Mouse (Mus musculus): ENCODE data around the gene Lrrc8b. TPM values are rescaled to one million over a fixed set of nuclear protein-coding genes. Genes with fewer than 3 reads are reported as not detected.
A peak's percentile ranks its signal among the peaks of the same experiment; 100 is the strongest.

Lrrc8b gene
- polyA plus RNA-seq, 1 experiment: 19.2 TPM

DNA sequence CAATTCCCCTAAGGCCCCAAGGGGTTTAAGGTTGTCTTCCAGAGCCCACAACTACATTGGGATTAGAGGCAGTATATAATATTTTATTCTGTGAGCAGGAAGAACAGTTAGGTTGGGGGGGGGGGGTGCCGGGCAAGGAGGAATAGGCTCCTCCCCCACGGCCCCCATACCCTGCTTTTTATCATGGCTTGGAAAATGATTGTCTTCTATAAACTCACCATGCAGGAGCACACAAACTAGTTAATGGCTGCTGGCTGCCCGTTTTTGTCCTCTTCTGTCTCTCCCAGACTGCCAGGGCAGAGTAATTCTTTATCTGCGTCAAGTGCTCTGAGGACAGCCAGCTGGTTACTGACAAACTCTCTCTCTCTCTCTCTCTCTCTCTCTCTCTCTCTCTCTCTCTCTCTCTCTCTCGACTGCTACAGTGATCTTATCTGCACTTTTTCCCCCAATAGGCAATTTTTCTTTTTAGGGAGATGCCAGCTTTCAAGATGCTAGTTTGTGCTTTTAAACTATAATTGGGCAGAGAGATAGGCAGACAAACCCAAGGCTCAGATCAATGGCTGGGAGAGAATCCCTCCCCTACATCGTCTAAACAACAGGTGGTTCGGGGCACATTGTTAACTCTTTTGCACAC lies 102.5 kb downstream of the Lrrc8b start:
- peak overlapping the region; percentile 93 for H3K27ac ChIP-seq (ENCODE audit: control insufficient read depth, insufficient read depth, low read length)
- WGBS: 4% methylated on average over 7 of the region's 7 CpGs
- DNase-seq: peak; percentile 18
- H3K4me1 ChIP-seq (replicated peaks; ENCODE audit: control insufficient read depth, insufficient read depth, low read length): peaks cover 15% of the 10 kb centered on the region
- H3K4me3 ChIP-seq (ENCODE audit: control insufficient read depth, insufficient read depth, low read length): peak overlapping the region; percentile 97
- no peaks in the 10 kb centered on the region for H3K27me3 ChIP-seq (ENCODE audit: control insufficient read depth, insufficient read depth, low read length)
- no peaks in the 10 kb centered on the region for H3K36me3 ChIP-seq (ENCODE audit: control insufficient read depth, insufficient read depth, low read length)
- TF ChIP-seq CTCF (IDR thresholded peaks at IDR 0.05; ENCODE audit: borderline replicate concordance, control insufficient read depth, extremely low read depth, insufficient read depth, low read length, poor library complexity): no peak
- TF ChIP-seq POLR2A (IDR thresholded peaks at IDR 0.05; ENCODE audit: control insufficient read depth, extremely low read depth, insufficient read depth, low read length, poor library complexity): no peak

DNA sequence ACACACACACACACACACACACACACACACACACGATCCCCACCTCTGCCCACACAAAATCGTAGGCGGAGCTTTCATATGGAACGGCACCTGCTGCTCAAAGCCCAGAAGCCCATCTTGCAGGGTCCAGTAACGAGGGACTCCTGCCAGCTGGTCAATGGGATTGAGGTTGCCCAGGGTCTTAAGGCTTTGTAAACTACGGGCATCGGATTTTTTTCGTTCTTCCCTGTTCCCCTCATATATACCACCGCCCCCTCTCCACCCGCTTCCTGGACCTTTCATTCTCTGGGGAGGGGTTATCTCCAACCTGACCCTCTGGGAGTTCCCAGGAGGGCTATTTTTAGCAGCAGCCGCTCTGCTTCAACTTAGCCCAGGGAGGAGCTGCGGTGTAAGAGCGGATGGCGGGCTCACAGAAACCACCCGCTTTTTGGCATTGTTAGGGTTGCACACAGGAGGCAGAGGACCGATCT lies 103.1 kb downstream of the Lrrc8b start:
- no peaks in the 10 kb centered on the region; the same call in 1 of the 2 replicates for H3K36me3 ChIP-seq (ENCODE audit: control insufficient read depth, insufficient read depth, low read length)
- peak overlapping the region; percentile 93 for H3K27ac ChIP-seq (ENCODE audit: control insufficient read depth, insufficient read depth, low read length)
- TF ChIP-seq POLR2A (IDR thresholded peaks at IDR 0.05; ENCODE audit: control insufficient read depth, extremely low read depth, insufficient read depth, low read length, poor library complexity) (no peak), CTCF (IDR thresholded peaks at IDR 0.05; ENCODE audit: borderline replicate concordance, control insufficient read depth, extremely low read depth, insufficient read depth, low read length, poor library complexity) (no peak)
- WGBS: under 1% methylated on average over 16 of the region's 16 CpGs
- peak overlapping the region; percentile 97 for H3K4me3 ChIP-seq (ENCODE audit: control insufficient read depth, insufficient read depth, low read length)
- peaks cover 17% of the 10 kb centered on the region for H3K4me1 ChIP-seq (replicated peaks; ENCODE audit: control insufficient read depth, insufficient read depth, low read length)
- peak; percentile 64 for DNase-seq
- H3K27me3 ChIP-seq (ENCODE audit: control insufficient read depth, insufficient read depth, low read length): no peaks in the 10 kb centered on the region

DNA sequence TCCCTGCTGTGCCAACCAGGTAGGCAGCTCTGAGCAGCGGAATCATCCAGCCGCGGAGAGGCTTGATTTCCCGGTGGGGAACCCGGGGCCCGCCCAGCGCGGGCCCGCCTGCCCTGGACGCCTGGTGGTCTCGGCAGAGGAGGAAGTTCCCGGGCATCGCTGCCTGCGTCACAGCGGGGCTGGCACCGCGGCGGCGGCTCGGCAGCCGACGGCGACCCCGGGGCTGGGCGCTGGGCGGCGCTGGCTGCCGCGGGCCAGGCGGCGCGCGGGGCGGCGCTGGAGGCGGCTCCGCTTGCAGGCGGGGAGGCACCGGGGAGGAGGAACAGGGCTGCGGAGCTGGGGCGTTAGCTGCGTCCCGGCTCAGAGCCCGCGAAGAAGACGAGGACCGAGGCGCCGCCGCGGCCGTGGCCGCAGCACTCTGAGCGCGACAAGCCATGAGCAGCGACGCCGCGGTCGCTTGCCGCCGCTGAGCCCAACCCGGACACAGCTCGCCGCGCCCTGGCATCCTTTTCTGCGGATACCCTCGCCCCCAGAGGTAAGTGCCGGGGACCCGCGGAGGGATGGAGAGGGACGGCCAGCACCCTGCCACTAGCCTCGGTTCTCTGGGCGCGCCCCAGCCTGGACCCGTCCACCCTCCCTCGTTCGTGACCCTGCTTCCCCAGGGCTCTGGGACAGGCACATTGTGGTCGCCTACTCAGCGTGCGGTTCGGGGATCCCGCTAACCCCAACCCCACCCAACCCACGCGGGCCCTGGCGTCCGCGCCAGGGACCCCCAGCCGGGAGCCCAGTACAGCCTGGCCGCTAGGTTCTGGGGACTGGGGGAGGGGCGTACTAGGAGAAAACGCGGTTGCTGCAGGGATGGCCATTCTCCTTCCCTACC lies 103.8 kb downstream of the Lrrc8b start, which contains the start of gene Lrrc8c:
TSS of gene Lrrc8c (plus strand) at position 293 of the 880 bp plus-strand sequence.
- under 1% methylated on average over 89 of the region's 93 CpGs for WGBS

DNA sequence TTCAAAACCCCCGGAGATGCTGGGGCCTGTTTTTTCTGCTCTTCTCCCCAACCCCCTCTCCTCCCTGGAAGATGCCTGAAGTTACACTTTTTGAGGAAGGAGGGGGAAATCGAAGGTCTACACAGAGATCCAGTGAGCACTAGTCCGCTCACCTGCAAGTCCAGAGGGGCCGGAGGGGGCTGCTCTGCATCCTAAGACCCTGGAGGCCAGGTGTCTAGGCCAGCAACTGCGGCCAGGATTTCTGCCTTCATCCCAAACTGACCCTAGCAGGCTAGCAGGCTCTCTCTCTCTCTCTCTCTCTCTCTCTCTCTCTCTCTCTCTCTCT lies 104.4 kb downstream of the Lrrc8b start:
- peak overlapping the region; percentile 57 for H3K27ac ChIP-seq (ENCODE audit: control insufficient read depth, insufficient read depth, low read length)
- TF ChIP-seq POLR2A (IDR thresholded peaks at IDR 0.05; ENCODE audit: control insufficient read depth, extremely low read depth, insufficient read depth, low read length, poor library complexity) (no peak), CTCF (IDR thresholded peaks at IDR 0.05; ENCODE audit: borderline replicate concordance, control insufficient read depth, extremely low read depth, insufficient read depth, low read length, poor library complexity) (no peak)
- DNase-seq: no peak
- H3K4me3 ChIP-seq (ENCODE audit: control insufficient read depth, insufficient read depth, low read length): peak overlapping the region; percentile 97
- WGBS: 2% methylated on average over 5 of the region's 5 CpGs
- peaks cover 17% of the 10 kb centered on the region for H3K4me1 ChIP-seq (replicated peaks; ENCODE audit: control insufficient read depth, insufficient read depth, low read length)
- peaks cover 6% of the 10 kb centered on the region for H3K36me3 ChIP-seq (ENCODE audit: control insufficient read depth, insufficient read depth, low read length)
- H3K27me3 ChIP-seq (ENCODE audit: control insufficient read depth, insufficient read depth, low read length): no peaks in the 10 kb centered on the region

More for the DNA sequence above, 103.8 kb downstream of the Lrrc8b start, which contains the start of gene Lrrc8c:
- no peaks in the 10 kb centered on the region for H3K27me3 ChIP-seq (ENCODE audit: control insufficient read depth, insufficient read depth, low read length)
- H3K4me1 ChIP-seq (replicated peaks; ENCODE audit: control insufficient read depth, insufficient read depth, low read length): peaks cover 17% of the 10 kb centered on the region
- DNase-seq: peak; percentile 91
- peak within 1 kb of the TSS; percentile 93 for H3K27ac ChIP-seq (ENCODE audit: control insufficient read depth, insufficient read depth, low read length)
- no peaks in the 10 kb centered on the region; the same call in 1 of the 2 replicates for H3K36me3 ChIP-seq (ENCODE audit: control insufficient read depth, insufficient read depth, low read length)
- peak within 1 kb of the TSS; percentile 97 for H3K4me3 ChIP-seq (ENCODE audit: control insufficient read depth, insufficient read depth, low read length)
- TF ChIP-seq POLR2A (IDR thresholded peaks at IDR 0.05; ENCODE audit: control insufficient read depth, extremely low read depth, insufficient read depth, low read length, poor library complexity) (peak; percentile 75), CTCF (IDR thresholded peaks at IDR 0.05; ENCODE audit: borderline replicate concordance, control insufficient read depth, extremely low read depth, insufficient read depth, low read length, poor library complexity) (peak; percentile 71)

DNA sequence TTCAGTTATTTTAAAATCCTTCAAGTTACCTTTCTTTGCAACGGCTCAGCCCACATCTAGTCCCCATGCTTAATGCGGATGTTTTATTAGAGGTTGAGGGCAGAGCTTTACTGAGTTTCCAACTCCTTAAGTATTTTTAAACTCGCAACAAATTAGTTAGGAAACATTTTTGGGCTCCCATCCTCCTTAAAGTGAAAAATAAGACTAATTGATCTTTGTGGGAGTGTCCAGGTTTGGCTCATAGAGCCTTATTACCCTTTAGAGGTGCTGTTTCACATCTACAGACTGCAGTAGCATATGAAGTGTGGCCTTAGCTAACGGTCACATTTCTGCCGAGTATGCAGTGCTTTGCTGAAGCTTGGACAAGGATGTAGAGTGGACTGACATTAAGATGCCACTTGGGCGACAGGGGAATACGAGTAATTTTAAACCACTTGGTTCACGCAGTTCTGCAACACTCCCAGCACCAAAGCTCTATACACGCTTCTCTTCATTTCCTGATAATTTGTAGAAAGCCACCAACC lies 104.9 kb downstream of the Lrrc8b start:
- no peak overlapping the region; the same call in 1 of the 2 replicates for H3K27ac ChIP-seq (ENCODE audit: control insufficient read depth, insufficient read depth, low read length)
- WGBS: 11% methylated on average over 9 of the region's 9 CpGs
- peaks cover 10% of the 10 kb centered on the region for H3K36me3 ChIP-seq (ENCODE audit: control insufficient read depth, insufficient read depth, low read length)
- peaks cover 14% of the 10 kb centered on the region for H3K4me1 ChIP-seq (replicated peaks; ENCODE audit: control insufficient read depth, insufficient read depth, low read length)
- H3K4me3 ChIP-seq (ENCODE audit: control insufficient read depth, insufficient read depth, low read length): peak overlapping the region; percentile 97; the same call in 1 of the 2 replicates
- DNase-seq: peak; percentile 17
- no peak for TF ChIP-seq CTCF (IDR thresholded peaks at IDR 0.05; ENCODE audit: borderline replicate concordance, control insufficient read depth, extremely low read depth, insufficient read depth, low read length, poor library complexity)
- TF ChIP-seq POLR2A (IDR thresholded peaks at IDR 0.05; ENCODE audit: control insufficient read depth, extremely low read depth, insufficient read depth, low read length, poor library complexity): no peak
- H3K27me3 ChIP-seq (ENCODE audit: control insufficient read depth, insufficient read depth, low read length): no peaks in the 10 kb centered on the region

DNA sequence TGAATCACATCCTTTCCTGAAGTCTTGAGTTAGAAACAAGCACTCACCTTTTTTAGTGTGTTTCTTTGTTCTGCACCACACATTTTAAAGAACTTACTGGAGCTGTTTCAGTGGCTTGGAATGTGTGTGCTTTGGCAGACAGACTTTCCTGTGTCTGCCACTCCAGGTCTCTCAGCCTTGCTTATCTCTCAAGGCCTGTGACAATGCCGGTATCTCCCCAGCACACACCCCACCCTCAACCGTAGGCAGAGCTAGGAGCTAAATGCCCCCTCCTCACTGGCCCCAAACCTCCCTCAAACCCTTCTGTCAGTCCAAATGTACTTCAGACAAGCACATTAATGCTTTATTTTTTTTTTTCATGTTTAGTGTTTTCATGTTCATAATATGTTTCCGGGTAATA lies 107.9 kb downstream of the Lrrc8b start:
- Histone ChIP-seq H3K27ac (ENCODE audit: control insufficient read depth, insufficient read depth, low read length) (no peak overlapping the region), H3K4me3 (ENCODE audit: control insufficient read depth, insufficient read depth, low read length) (no peak overlapping the region)
- DNase-seq: no peak

More for the DNA sequence above, 107.9 kb downstream of the Lrrc8b start:
- 90% methylated on average over 3 of the region's 3 CpGs for WGBS
- peaks cover 24% of the 10 kb centered on the region for H3K36me3 ChIP-seq (ENCODE audit: control insufficient read depth, insufficient read depth, low read length)
- no peak for TF ChIP-seq POLR2A (IDR thresholded peaks at IDR 0.05; ENCODE audit: control insufficient read depth, extremely low read depth, insufficient read depth, low read length, poor library complexity)
- no peak for TF ChIP-seq CTCF (IDR thresholded peaks at IDR 0.05; ENCODE audit: borderline replicate concordance, control insufficient read depth, extremely low read depth, insufficient read depth, low read length, poor library complexity)
- H3K4me1 ChIP-seq (replicated peaks; ENCODE audit: control insufficient read depth, insufficient read depth, low read length): peaks cover 6% of the 10 kb centered on the region
- no peaks in the 10 kb centered on the region for H3K27me3 ChIP-seq (ENCODE audit: control insufficient read depth, insufficient read depth, low read length)
